7 mouse cellular contexts compared by ENCODE assay signal in genomic region chr1:86358906-86359797, GRCm38 (mm10). TPM values are rescaled to one million over a fixed set of nuclear protein-coding genes. Genes with fewer than 3 reads are reported as not detected.
DNase-seq lines count a peak whose midpoint lies in the region; ATAC-seq lines count a peak whose summit lies in the region.

Gene Ncl, minus strand, starts transcription at chr1:86359400.

- H3K9ac ChIP-seq in intestine, embryonic 15.5 days: peak within 1 kb of the TSS; percentile 90

- H3K27me3 ChIP-seq in intestine, embryonic 15.5 days (replicated peaks): no peaks in the 10 kb centered on the region
- no peaks in the 10 kb centered on the region for H3K27me3 ChIP-seq in midbrain, embryonic 10.5 days (ENCODE audit: low read depth, poor library complexity, severe bottlenecking)

- peaks cover 16% of the 10 kb centered on the region for H3K4me1 ChIP-seq in intestine, embryonic 15.5 days (replicated peaks)
- H3K4me1 ChIP-seq in midbrain, embryonic 10.5 days: peaks cover 33% of the 10 kb centered on the region

- peak within 1 kb of the TSS; percentile 69 for H3K4me2 ChIP-seq in intestine, embryonic 15.5 days (replicated peaks)

- ATAC-seq in intestine, embryonic 15.5 days: peak; percentile 98

- H3K9me3 ChIP-seq in intestine, embryonic 15.5 days: no peaks in the 10 kb centered on the region
- no peaks in the 10 kb centered on the region for H3K9me3 ChIP-seq in midbrain, embryonic 10.5 days (replicated peaks)

- under 1% methylated on average over 102 of the region's 102 CpGs for WGBS in intestine, embryonic 15.5 days
- under 1% methylated on average over 102 of the region's 102 CpGs for WGBS in midbrain, embryonic 10.5 days

- H3K27ac ChIP-seq in intestine, embryonic 15.5 days: peak within 1 kb of the TSS; percentile 97
- H3K27ac ChIP-seq in midbrain, embryonic 10.5 days (replicated peaks): peak within 1 kb of the TSS; percentile 98

- peaks cover 18% of the 10 kb centered on the region for H3K36me3 ChIP-seq in intestine, embryonic 15.5 days
- H3K36me3 ChIP-seq in midbrain, embryonic 10.5 days: peaks cover 40% of the 10 kb centered on the region

- DNase-seq in adrenal gland, adult 2 months: peak; percentile 99
- peak; percentile 98 for DNase-seq in embryo, embryonic 11.5 days (ENCODE audit: low read depth, low spot score)
- DNase-seq in gastrocnemius, postnatal 36 days: peak; percentile 94 to 96
- peak; percentile 97 to 99 for DNase-seq in left cerebral cortex, postnatal 25 days (ENCODE audit: low spot score in 2 of 2)
- peak; percentile 99 for DNase-seq in midbrain, embryonic 10.5 days (ENCODE audit: low spot score)
- peak; percentile 95 for DNase-seq in right cerebral cortex, postnatal 4 days

- intact Hi-C loops in gastrocnemius, postnatal 36 days (cut with DNase I): no loop called here
- intact Hi-C loops in left cerebral cortex, postnatal 25 days (cut with DNase I): loop anchor here (5.0 to 10.0 kb wide), 2 partner anchors 168 to 294 kb away; partner anchors contain the start of genes Psmd1 and Ptma

- peak within 1 kb of the TSS; percentile 68 for H3K4me3 ChIP-seq in intestine, embryonic 15.5 days (replicated peaks)
- H3K4me3 ChIP-seq in midbrain, embryonic 10.5 days: peak within 1 kb of the TSS; percentile 86

RNA-seq across cellular contexts. Expression of gene Ncl, which starts in this region (rescaled TPM):
- total RNA-seq in adrenal gland, adult 2 months (2021): 100 to 1,000 TPM; 183 to 192 TPM
- polyA plus RNA-seq in adrenal gland, adult 2 months (2012; rRNA removed): 4.8 and 8.9 TPM in 2 replicates
- total RNA-seq in gastrocnemius, postnatal 36 days (2021): 100 to 1,000 TPM in 1 of 2 experiments, 10 to 100 TPM in 1; 79.3 to 101 TPM
- polyA plus RNA-seq in intestine, embryonic 15.5 days (2015; fragmentation: Nextera tagmentation; extraction: Ambion mirVana): 424 and 451 TPM in 2 replicates
- 100 to 1,000 TPM; 135 to 136 TPM for total RNA-seq in left cerebral cortex, postnatal 25 days (2021)
- 447 and 502 TPM in 2 replicates for polyA plus RNA-seq in midbrain, embryonic 10.5 days (2016; fragmentation: Nextera tagmentation; extraction: Ambion mirVana)

Comparison
In these comparisons a context has a peak if more than half of its experiments do, and no peak if none do; other contexts are left out.
1. Peak in every context shown above with its lines: DNase-seq, ATAC-seq, H3K4me3 ChIP-seq and H3K27ac ChIP-seq.
2. RNA of gene Ncl (polyA plus RNA-seq): 447 to 502 TPM in midbrain, embryonic 10.5 days and 424 to 451 TPM in intestine, embryonic 15.5 days; 4.8 to 8.9 TPM in adrenal gland, adult 2 months; every median in the first group is over 10 times any median in the second.